Mouse (Mus musculus) megakaryocyte-erythroid progenitor cell, adult 5 weeks (primary cell): Measurements from ENCODE around the gene Gas6. TPM values are rescaled to one million over a fixed set of nuclear protein-coding genes. Genes with fewer than 3 reads are reported as not detected.

Experiments used
- polyA plus RNA-seq: library from polyadenylated mRNA; stranded (reverse); fragments of >175 nt; gene quantifications from 2 replicates; pipeline ENCODE4 v1.2.3, GENCODE M21; 2012

The Gas6 gene
- polyA plus RNA-seq, result 0.14 and 0.58 TPM in 2 replicates

DNA sequence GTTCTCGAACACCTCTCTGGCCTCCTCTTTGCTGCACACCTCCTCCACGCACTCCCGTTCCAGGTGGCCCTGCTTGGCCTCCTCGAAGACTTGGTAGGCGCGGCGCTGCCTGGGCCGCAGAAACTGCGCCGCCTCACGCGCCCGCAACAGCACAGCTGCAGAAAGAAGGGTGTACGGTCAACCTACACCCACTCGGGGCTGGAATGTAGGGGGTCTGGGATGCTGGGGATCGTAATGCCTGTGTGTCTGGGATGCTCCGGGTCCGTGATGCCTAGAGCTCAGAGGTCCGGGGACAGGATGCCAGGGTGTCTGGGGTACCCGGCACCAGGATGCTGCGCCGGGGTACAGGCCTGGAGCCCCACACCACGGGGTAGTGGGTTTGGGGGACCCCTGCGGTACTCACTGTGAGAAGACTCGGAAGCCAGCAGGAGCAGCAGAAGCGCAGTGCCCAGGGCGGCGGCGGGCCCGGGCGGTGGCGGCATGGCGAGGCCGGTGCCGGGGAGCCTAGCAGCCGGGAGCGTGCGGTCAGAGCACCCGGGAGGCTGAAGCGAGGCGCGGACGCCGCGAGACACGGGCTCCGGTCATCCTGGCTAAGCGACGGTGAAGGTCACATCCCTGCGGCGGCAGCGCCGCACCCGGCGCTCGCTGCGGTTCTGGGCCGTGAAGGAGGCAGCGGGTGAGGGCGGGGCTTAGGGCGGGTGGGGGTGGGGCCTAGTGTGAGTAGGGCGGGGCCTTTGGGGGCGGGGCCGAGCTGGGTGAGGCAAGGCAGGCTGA is at the start of gene Gas6:
Gene Gas6, minus strand, starts transcription at position 633 of the 774 bp plus-strand sequence.

DNA sequence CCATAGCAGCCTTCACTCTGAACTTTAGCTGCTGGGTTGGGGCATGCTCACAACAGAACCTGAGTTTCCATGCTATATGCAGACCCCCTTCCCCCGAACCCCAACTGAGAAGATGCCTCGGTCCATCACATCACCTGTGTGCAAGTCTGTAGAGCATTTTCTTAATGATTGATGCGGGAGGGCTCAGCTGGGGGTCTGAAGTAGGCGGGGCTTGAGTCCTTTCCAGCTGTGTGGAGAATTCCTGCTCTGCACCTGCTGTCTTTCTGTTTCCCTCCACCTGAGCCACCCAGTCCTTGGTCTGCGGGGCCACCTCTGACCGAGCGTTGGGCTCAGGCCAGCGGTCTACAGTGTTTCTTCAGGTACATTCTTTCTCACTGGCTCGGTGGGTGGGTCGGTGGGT is 59.4 kb downstream of the Gas6 start, which contains the start of gene Tmem255b:
Gene Tmem255b, plus strand, starts transcription at position 301 of the 400 bp plus-strand sequence.

Other genes with a start within 250 kb of the Gas6 start
- gene Adprhl1, start 240.3 kb downstream of the Gas6 start, polyA plus RNA-seq, result not detected in 2 replicates
- 3.3 TPM in 2 replicates for gene Dcun1d2, start 206.4 kb downstream of the Gas6 start, polyA plus RNA-seq
- 16.1 and 18.9 TPM in 2 replicates for gene Tmco3, start 206.3 kb downstream of the Gas6 start, polyA plus RNA-seq
- 54.1 and 56.0 TPM in 2 replicates for gene Tfdp1, start 155.7 kb downstream of the Gas6 start, polyA plus RNA-seq
- 0.07 and 0.13 TPM in 2 replicates for gene Atp4b, start 97.7 kb downstream of the Gas6 start, polyA plus RNA-seq
- not detected in 2 replicates for gene Grk1, start 89.4 kb downstream of the Gas6 start, polyA plus RNA-seq
- gene Tmem255b, start 59.3 kb downstream of the Gas6 start, polyA plus RNA-seq, result not detected in 2 replicates
- 0.85 TPM in 1 of 2 replicates, not detected in the other for gene 1700029H14Rik, start 68.0 kb upstream of the Gas6 start, polyA plus RNA-seq
- 33.2 and 37.3 TPM in 2 replicates for gene Rasa3, start 183.1 kb upstream of the Gas6 start, polyA plus RNA-seq
- not detected in 2 replicates for gene Cfap97d2, start 211.4 kb upstream of the Gas6 start, polyA plus RNA-seq